Mouse (Mus musculus) liver, adult 2 months (tissue): Measurements from ENCODE around the gene Myo19.

Source experiments
- CTCF ChIP-seq: fragments of 200-500 bp; IDR thresholded peaks from 2 replicates; pipeline ENCODE4 v1.5.1; 2011; ENCODE audit warnings: low read depth, low read length, control low read depth
- POLR2A ChIP-seq: fragments of 200-500 bp; IDR thresholded peaks from 2 replicates; pipeline ENCODE4 v1.6.1; 2011; ENCODE audit warnings: low read length, control low read depth; ENCODE audit not compliant: insufficient read depth; ENCODE audit errors: extremely low read depth

- no peak for TF ChIP-seq CTCF
- no peak for TF ChIP-seq POLR2A
These were observed 11.1 kb upstream of the Myo19 start for GRCm38 (mm10) chr11:84868786-84869259.
